ENCODE assay signal across 8 mouse cellular contexts in the genomic region with DNA sequence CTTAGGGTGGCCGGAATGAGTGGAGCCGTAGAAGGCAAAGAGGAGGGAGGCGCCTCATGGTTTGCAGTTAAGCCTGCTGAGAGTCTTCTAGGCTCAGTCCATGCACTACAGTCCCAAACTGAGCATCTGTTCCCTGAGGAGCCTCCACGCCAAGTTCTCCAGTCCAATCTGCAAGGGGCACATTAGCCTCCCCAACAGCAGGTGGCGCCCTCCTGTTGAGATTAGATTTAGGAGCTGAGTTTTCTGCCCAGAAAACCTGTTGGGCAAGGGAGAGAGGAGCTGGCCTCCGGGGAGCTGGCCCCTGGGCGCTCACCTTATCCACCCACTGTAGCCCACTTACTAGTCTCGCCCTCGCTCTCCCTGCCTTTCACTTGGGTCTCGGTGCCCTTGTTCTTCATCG.
A peak's percentile ranks its signal among the peaks of the same experiment; 100 is the strongest.
DNase-seq lines count a peak whose midpoint lies in the region; ATAC-seq and TF ChIP-seq lines count a peak whose summit lies in the region.

No protein-coding gene starts in this region.

- peak; percentile 63 for DNase-seq in embryo, embryonic 10 days (ENCODE audit: low spot score)
- no peak for DNase-seq in embryo, embryonic 9.5 days (ENCODE audit: extremely low spot score)
- peak; percentile 75 for DNase-seq in gastrocnemius, adult 2 months
- peak; percentile 82 for DNase-seq in kidney, postnatal 10 days
- DNase-seq in lung, adult 18-20 months: peak; percentile 74 to 78
- DNase-seq in skeletal muscle tissue, adult 2 months (ENCODE audit: low read depth, low spot score): peak; percentile 28
- DNase-seq in urinary bladder, postnatal 25 days (ENCODE audit: low spot score): peak; percentile 83

- peak; percentile 68 for TF ChIP-seq CTCF in gastrocnemius, adult 2 months (IDR thresholded peaks at IDR 0.05)

- ATAC-seq in activated CD4-positive, CD25-positive, alpha-beta regulatory T cell, adult 4 months: peak; percentile 57

- intact Hi-C loops in gastrocnemius, adult 2 months (cut with DNase I): no loop called here

- no peak overlapping the region for H3K4me3 ChIP-seq in gastrocnemius, adult 2 months

- no peak overlapping the region for H3K27ac ChIP-seq in gastrocnemius, adult 2 months
